Mouse (Mus musculus) layer of hippocampus, adult 2 months (tissue): ENCODE measurements at regions not wholly inside any gene's neighbourhood (a gene's known extent, or its start where the extent isn't known, plus 50 kb on each side); places are given as distances from the start of the nearest gene placed in this dataset.

Experiments used
- DNase-seq, 2 experiments: peaks; one replicate each; pipeline ENCODE4 v3.0.0; 2022; ENCODE audit warnings: low spot score in 2 of 2
- H3K27ac ChIP-seq: fragments of 200-600 bp; 2 replicates; pipeline ENCODE4 v1.8.1; 2022
- H3K4me3 ChIP-seq: fragments of 200-600 bp; 2 replicates; pipeline ENCODE4 v1.8.1; 2022; ENCODE audit warnings: mild to moderate bottlenecking
- CTCF ChIP-seq: fragments of 200-600 bp; conservative IDR thresholded peaks from 2 replicates; pipeline ENCODE4 v1.8.1; 2022; ENCODE audit warnings: antibody characterized with exemption, mild to moderate bottlenecking, moderate library complexity

GRCm38 (mm10) chr10:91240856-91241610 is 59.9 kb upstream of the Tmpo start:
- no peak overlapping the region for H3K4me3 ChIP-seq
- no peak overlapping the region for H3K27ac ChIP-seq
- no peak for DNase-seq
- no peak for TF ChIP-seq CTCF

- DNase-seq = no peak
- no peak overlapping the region for H3K27ac ChIP-seq
Measured at GRCm38 (mm10) chr10:91240320-91240719, 59.2 kb upstream of the Tmpo start.

GRCm38 (mm10) chr10:91236844-91237243 is 55.7 kb upstream of the Tmpo start:
- peak; percentile 21 to 25 for DNase-seq
- Histone ChIP-seq H3K4me3 (no peak overlapping the region; the same call in 1 of the 2 replicates), H3K27ac (no peak overlapping the region)
- peak; percentile 85 for TF ChIP-seq CTCF

More at GRCm38 (mm10) chr10:91240320-91240719, 59.2 kb upstream of the Tmpo start:
- H3K4me3 ChIP-seq = no peak overlapping the region
- no peak for TF ChIP-seq CTCF

- no peak for TF ChIP-seq CTCF
- Histone ChIP-seq H3K4me3 (no peak overlapping the region), H3K27ac (no peak overlapping the region)
- no peak for DNase-seq
Measured at GRCm38 (mm10) chr10:91234709-91235108, 53.6 kb upstream of the Tmpo start.
